Mouse (Mus musculus) heart, adult 8-10 months (tissue): Measurements from ENCODE around the gene Vsig8. TPM values are rescaled to one million over a fixed set of nuclear protein-coding genes. Genes with fewer than 3 reads are reported as not detected.
A peak's percentile ranks its signal among the peaks of the same experiment; 100 is the strongest.

Source experiments
- DNase-seq: peaks from one replicate; pipeline ENCODE4 v3.0.0; 2022; ENCODE audit warnings: low spot score
- total RNA-seq, 4 experiments: library from RNA; stranded (reverse); gene quantifications; 2 replicates each; pipeline ENCODE4 v1.2.4; 2022

Vsig8 gene
- total RNA-seq, 4 experiments from 2014 or later = not detected

DNA sequence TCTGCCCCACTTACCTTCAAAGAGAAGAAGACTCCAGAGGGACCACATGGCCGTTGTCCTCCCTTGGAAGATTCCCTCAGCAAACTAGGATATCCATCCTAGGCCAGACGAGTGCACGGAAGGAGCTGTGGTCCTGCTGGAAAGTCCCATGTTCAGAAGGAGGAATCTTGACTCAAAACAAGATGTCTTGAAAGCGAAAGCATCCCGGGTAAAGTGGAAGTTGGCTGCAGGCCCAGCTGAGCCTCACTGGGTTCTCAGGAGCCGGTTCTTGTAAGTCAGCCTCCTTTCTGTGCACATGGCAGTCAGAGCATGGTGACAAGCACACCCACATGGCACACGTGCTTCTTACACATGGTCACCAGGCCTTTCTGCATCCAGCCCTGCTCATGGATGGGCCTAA, 34.6 kb downstream of the Vsig8 start, which contains the start of gene Slamf8:
Gene Slamf8, minus strand, starts transcription at position 184 of the 400 bp plus-strand sequence.
- DNase-seq = peak; percentile 56

DNA sequence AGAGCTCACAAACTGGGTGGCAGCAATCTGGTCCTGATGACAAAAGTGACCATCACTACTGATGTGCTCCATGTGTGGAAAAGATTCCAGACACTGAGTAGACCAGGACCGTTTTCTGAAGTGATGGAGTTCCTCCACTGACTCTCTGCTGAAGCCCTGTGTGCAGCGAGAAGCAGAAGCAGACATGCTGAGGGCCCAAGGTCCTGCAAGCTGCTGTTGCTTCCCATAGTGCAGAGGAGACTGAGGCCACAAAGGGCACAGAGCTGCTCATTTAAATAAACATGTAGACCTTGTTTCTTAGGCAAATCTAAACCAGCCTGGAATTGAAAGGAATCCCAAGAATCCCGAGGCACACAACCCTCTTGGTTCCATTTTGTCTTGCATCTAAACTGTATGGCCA, 37.6 kb downstream of the Vsig8 start:
- DNase-seq = no peak

DNA sequence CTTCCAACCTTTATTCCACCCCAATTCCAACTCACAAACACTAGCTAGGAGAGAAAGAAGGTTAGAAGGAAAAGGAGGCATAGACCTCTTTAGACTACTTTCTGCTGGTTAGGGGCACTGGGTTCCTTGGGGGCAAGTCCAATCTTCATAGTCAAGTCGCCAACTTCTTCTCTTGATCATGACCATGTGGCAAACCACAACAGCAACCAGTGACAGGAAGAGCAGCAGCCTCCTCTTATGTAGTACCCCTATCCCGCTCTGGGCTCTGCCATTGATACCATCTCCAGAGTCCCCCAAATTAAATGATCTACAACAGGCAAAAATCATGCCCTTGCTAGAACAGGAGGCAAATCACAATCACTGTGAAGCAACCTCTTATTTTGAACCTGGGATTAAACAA, 38.2 kb downstream of the Vsig8 start:
- DNase-seq = no peak

DNA sequence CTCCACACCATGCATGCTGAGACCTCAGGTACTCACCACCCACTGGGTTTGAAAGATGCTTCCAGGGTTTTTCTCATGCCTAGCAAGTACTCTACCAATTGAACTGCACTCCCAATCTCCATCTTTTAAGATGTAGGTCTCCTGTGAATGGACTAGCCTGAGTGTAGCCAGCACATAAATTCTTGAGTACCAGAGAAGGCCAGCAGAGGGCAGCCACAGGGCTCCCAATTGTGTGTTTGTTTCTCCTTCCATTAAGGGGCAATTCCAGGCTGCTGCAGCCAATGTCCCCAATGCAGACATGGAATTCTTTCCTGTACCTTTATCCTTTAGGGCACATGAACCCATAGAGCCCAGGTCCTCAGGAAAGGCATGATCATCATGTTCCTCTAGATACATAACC, 38.8 kb downstream of the Vsig8 start:
- DNase-seq = peak; percentile 15

DNA sequence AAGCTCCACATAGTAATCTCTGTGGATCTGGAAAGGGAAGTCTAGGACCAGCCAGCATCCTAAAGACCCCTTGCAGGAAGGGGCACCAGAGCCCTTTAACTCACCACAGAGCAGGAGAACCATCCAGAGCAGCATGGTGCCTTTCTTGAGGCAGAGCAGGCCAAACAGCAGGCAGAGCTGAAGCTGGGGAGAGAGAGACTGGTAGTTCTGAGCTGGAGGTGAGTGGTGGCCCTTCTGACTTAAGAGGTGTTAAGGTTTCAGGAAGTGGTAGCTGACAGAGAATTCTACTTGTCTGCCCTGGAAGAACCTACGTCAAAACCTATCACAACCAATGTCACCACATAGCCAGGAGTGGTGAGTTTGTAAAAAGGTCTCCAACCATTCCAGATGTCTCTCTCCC, 46.6 kb downstream of the Vsig8 start, which contains the start of gene Fcrl6:
Gene Fcrl6, minus strand, starts transcription at position 226 of the 400 bp plus-strand sequence.
- DNase-seq = no peak

DNA sequence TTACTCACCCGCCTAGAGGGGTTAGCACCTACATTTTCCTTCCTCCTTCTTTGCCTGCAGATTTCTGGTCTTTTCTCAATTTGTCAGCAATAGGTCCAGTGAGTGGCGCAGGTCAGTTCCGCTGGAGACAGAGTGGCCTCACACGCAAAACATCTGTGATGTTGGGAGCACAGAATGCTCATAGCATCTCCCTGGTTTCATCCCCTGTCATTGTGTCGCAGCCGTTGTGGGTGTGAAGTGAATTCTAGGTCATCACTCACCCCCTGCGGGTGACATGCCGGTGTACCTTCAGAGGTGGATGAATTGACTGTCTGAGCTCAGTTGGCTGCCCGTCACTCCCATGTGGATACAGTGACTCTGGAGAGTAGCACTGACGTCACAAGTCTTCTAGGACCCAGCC, 55.6 kb downstream of the Vsig8 start:
- no peak for DNase-seq

DNA sequence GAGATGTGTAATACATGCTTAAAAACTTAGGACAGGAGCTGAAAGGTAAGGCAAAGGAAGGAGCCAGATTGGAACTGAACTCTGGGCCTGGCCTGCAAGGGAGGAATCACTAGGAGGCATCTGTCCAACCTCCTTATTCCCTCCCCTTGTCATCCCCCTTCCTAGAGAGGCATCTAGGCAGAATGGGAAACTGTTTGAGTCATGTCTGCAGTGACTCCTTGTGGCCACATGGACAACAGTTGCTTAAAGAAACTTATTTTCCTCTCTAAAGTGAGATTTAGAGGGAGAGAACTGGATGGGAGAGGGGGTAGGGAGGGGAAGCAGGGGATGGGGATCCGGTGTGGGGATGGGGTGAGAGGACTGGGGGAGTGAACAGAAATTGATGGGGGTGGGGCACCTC, 57.0 kb downstream of the Vsig8 start:
- DNase-seq = no peak

Other genes starting within 250 kb of the Vsig8 start
- gene Kcnj9, start 226.6 kb upstream of the Vsig8 start, total RNA-seq = not detected
- under 1 TPM; 0.11 to 0.23 (median 0.16) TPM for gene Kcnj10, start 214.7 kb upstream of the Vsig8 start, total RNA-seq
- gene Pigm, start 179.4 kb upstream of the Vsig8 start, total RNA-seq = 1 to 10 TPM; 3.1 to 4.2 (median 3.6) TPM
- 1 to 10 TPM in 2 of 4 experiments, under 1 TPM in 2; 0.27 to 2.3 (median 1.1) TPM for gene Slamf9, start 80.6 kb upstream of the Vsig8 start, total RNA-seq
- under 1 TPM; 0.12 to 0.87 (median 0.78) TPM for gene Igsf9, start 74.2 kb upstream of the Vsig8 start, total RNA-seq
- 10 to 100 TPM; 37.8 to 77.3 (median 50.1) TPM for gene Tagln2, start 55.9 kb upstream of the Vsig8 start, total RNA-seq
- under 1 TPM; 0.19 to 0.98 (median 0.46) TPM for gene Cfap45, start 35.1 kb upstream of the Vsig8 start, total RNA-seq
- under 1 TPM; 0.16 to 0.31 (median 0.24) TPM for gene Slamf8, start 34.6 kb downstream of the Vsig8 start, total RNA-seq
- gene Fcrl6, start 46.6 kb downstream of the Vsig8 start, total RNA-seq = not detected
- gene Dusp23, start 77.0 kb downstream of the Vsig8 start, total RNA-seq = 10 to 100 TPM in 3 of 4 experiments, 1 to 10 TPM in 1; 8.5 to 14.0 (median 11.5) TPM
- not detected for gene Crp, start 142.1 kb downstream of the Vsig8 start, total RNA-seq